Mouse (Mus musculus) stomach, postnatal 0 days (tissue): Measurements from ENCODE around the gene Dner.

Source experiments
- CTCF ChIP-seq: IDR thresholded peaks from 2 replicates; pipeline ENCODE4 v1.5.1; 2016; ENCODE audit warnings: antibody characterized with exemption, low read depth, mild to moderate bottlenecking, moderate library complexity
- EP300 ChIP-seq: optimal IDR thresholded peaks from 2 replicates; pipeline ENCODE3; 2016; ENCODE audit warnings: antibody characterized with exemption

DNA sequence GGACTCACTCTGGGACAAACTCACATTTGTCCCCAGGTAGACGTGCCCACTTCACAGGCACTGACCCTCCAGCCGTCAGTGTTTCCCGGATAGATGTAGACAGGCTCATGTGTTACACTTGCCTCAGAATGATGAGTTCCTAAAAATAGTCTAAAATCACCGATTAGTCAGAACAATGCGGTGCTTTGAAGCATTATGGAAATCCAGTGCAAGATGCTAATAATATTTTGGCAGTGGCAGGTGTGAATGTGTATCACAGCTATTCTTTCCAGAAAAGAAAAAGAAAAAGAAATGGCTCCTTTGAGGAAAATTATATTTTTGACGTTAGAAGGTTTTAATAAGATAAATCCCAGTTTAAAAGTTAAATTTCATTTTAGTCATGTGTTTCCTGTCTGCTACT lies 204.3 kb downstream of the Dner start:
- TF ChIP-seq CTCF (no peak), EP300 (no peak)
